Mouse (Mus musculus): ENCODE results near the gene Ank. TPM values are rescaled to one million over a fixed set of nuclear protein-coding genes. Genes with fewer than 3 reads are reported as not detected.
A peak's percentile ranks its signal among the peaks of the same experiment; 100 is the strongest.

The Ank gene
- polyA plus RNA-seq, 1 experiment from 2014 or later, result 17.9 TPM

GRCm38 (mm10) chr15:27583042-27583441 is 116.6 kb downstream of the Ank start:
- H3K36me3 ChIP-seq, result 0 out of 2 replicates have a peak, but pooled peaks cover 4% of the 10 kb centered on the region
- no peaks in the 10 kb centered on the region for H3K9me3 ChIP-seq
- no peak overlapping the region for H3K4me2 ChIP-seq
- no peak overlapping the region for H3K27ac ChIP-seq (replicated peaks)
- no peak overlapping the region for H3K4me3 ChIP-seq
- 71% methylated on average over 4 of the region's 4 CpGs for WGBS
- ATAC-seq (ENCODE audit: low FRiP score, low read depth), result no peak
- H3K27me3 ChIP-seq, result no peaks in the 10 kb centered on the region
- H3K4me1 ChIP-seq (replicated peaks), result peaks cover 10% of the 10 kb centered on the region
- H3K9ac ChIP-seq, result no peak overlapping the region

GRCm38 (mm10) chr15:27583620-27584019 is 117.1 kb downstream of the Ank start:
- Histone ChIP-seq H3K4me1 (replicated peaks) (peaks cover 16% of the 10 kb centered on the region), H3K4me3 (no peak overlapping the region), H3K36me3 (0 out of 2 replicates have a peak, but pooled peaks cover 4% of the 10 kb centered on the region), H3K9me3 (no peaks in the 10 kb centered on the region), H3K9ac (no peak overlapping the region), H3K4me2 (no peak overlapping the region), H3K27me3 (no peaks in the 10 kb centered on the region), H3K27ac (replicated peaks) (no peak overlapping the region)
- no peak for ATAC-seq (ENCODE audit: low FRiP score, low read depth)
- 93% methylated on average over 6 of the region's 6 CpGs for WGBS

GRCm38 (mm10) chr15:27585466-27586092 is 119.1 kb downstream of the Ank start:
- no peak overlapping the region for H3K27ac ChIP-seq (replicated peaks)
- no peak overlapping the region for H3K4me3 ChIP-seq
- peaks cover 17% of the 10 kb centered on the region for H3K4me1 ChIP-seq (replicated peaks)
- ATAC-seq (ENCODE audit: low FRiP score, low read depth), result no peak
- no peaks in the 10 kb centered on the region for H3K9me3 ChIP-seq
- H3K27me3 ChIP-seq, result no peaks in the 10 kb centered on the region
- 81% methylated on average over 4 of the region's 4 CpGs for WGBS
- no peak overlapping the region for H3K4me2 ChIP-seq
- no peak overlapping the region for H3K9ac ChIP-seq
- peaks cover 12% of the 10 kb centered on the region for H3K36me3 ChIP-seq

GRCm38 (mm10) chr15:27586093-27586480 is 119.6 kb downstream of the Ank start:
- Histone ChIP-seq H3K27ac (replicated peaks) (no peak overlapping the region), H3K27me3 (no peaks in the 10 kb centered on the region), H3K4me3 (no peak overlapping the region), H3K9me3 (no peaks in the 10 kb centered on the region), H3K4me1 (replicated peaks) (peaks cover 17% of the 10 kb centered on the region), H3K9ac (no peak overlapping the region), H3K36me3 (peaks cover 17% of the 10 kb centered on the region), H3K4me2 (no peak overlapping the region)
- WGBS, result 94% methylated on average over 5 of the region's 5 CpGs
- no peak for ATAC-seq (ENCODE audit: low FRiP score, low read depth)

GRCm38 (mm10) chr15:27588087-27588826 is 121.8 kb downstream of the Ank start:
- 61% methylated on average over 14 of the region's 14 CpGs for WGBS
- Histone ChIP-seq H3K4me3 (no peak overlapping the region), H3K4me2 (no peak overlapping the region), H3K36me3 (peaks cover 32% of the 10 kb centered on the region), H3K9ac (no peak overlapping the region), H3K9me3 (no peaks in the 10 kb centered on the region), H3K27ac (replicated peaks) (no peak overlapping the region), H3K27me3 (no peaks in the 10 kb centered on the region), H3K4me1 (replicated peaks) (peaks cover 8% of the 10 kb centered on the region)
- ATAC-seq (ENCODE audit: low FRiP score, low read depth), result no peak

GRCm38 (mm10) chr15:27590812-27591211 is 124.3 kb downstream of the Ank start:
- ATAC-seq (ENCODE audit: low FRiP score, low read depth), result no peak
- peaks cover 39% of the 10 kb centered on the region for H3K36me3 ChIP-seq
- WGBS, result 93% methylated on average over 9 of the region's 9 CpGs

GRCm38 (mm10) chr15:27592620-27593320 is 126.3 kb downstream of the Ank start:
- ATAC-seq (ENCODE audit: low FRiP score, low read depth), result no peak
- WGBS, result 84% methylated on average over 19 of the region's 19 CpGs
- H3K36me3 ChIP-seq, result peaks cover 39% of the 10 kb centered on the region

More at GRCm38 (mm10) chr15:27590812-27591211, 124.3 kb downstream of the Ank start:
- Histone ChIP-seq H3K4me1 (replicated peaks) (peaks cover 8% of the 10 kb centered on the region), H3K4me3 (no peak overlapping the region), H3K27me3 (no peaks in the 10 kb centered on the region), H3K27ac (replicated peaks) (no peak overlapping the region), H3K4me2 (no peak overlapping the region), H3K9ac (no peak overlapping the region), H3K9me3 (no peaks in the 10 kb centered on the region)

GRCm38 (mm10) chr15:27593717-27594116 is 127.2 kb downstream of the Ank start:
- H3K9ac ChIP-seq, result no peak overlapping the region
- no peaks in the 10 kb centered on the region for H3K27me3 ChIP-seq
- no peak overlapping the region for H3K27ac ChIP-seq (replicated peaks)
- ATAC-seq (ENCODE audit: low FRiP score, low read depth), result no peak
- H3K36me3 ChIP-seq, result peaks cover 39% of the 10 kb centered on the region
- H3K4me1 ChIP-seq (replicated peaks), result peaks cover under 1% of the 10 kb centered on the region; the same call in 1 of the 2 replicates
- H3K4me3 ChIP-seq, result no peak overlapping the region
- WGBS, result 72% methylated on average over 13 of the region's 13 CpGs
- H3K4me2 ChIP-seq, result no peak overlapping the region
- no peaks in the 10 kb centered on the region for H3K9me3 ChIP-seq

More at GRCm38 (mm10) chr15:27592620-27593320, 126.3 kb downstream of the Ank start:
- Histone ChIP-seq H3K4me2 (no peak overlapping the region), H3K9me3 (no peaks in the 10 kb centered on the region), H3K27me3 (no peaks in the 10 kb centered on the region), H3K9ac (no peak overlapping the region), H3K27ac (replicated peaks) (no peak overlapping the region), H3K4me1 (replicated peaks) (peaks cover 8% of the 10 kb centered on the region), H3K4me3 (no peak overlapping the region)

GRCm38 (mm10) chr15:27594973-27595372 is 128.5 kb downstream of the Ank start:
- no peak for ATAC-seq (ENCODE audit: low FRiP score, low read depth)
- H3K4me3 ChIP-seq, result no peak overlapping the region
- H3K4me2 ChIP-seq, result no peak overlapping the region
- no peaks in the 10 kb centered on the region for H3K4me1 ChIP-seq (replicated peaks)
- WGBS, result 46% methylated on average over 4 of the region's 4 CpGs
- H3K9ac ChIP-seq, result no peak overlapping the region
- H3K36me3 ChIP-seq, result peaks cover 37% of the 10 kb centered on the region
- no peaks in the 10 kb centered on the region for H3K9me3 ChIP-seq
- H3K27ac ChIP-seq (replicated peaks), result no peak overlapping the region
- H3K27me3 ChIP-seq, result no peaks in the 10 kb centered on the region

GRCm38 (mm10) chr15:27595560-27595959 is 129.1 kb downstream of the Ank start:
- WGBS, result 44% methylated on average over 8 of the region's 8 CpGs
- Histone ChIP-seq H3K9ac (no peak overlapping the region), H3K4me1 (replicated peaks) (no peaks in the 10 kb centered on the region), H3K4me2 (no peak overlapping the region), H3K27ac (replicated peaks) (0 out of 2 replicates have a peak overlapping the region, but pooled peaks have one; percentile 31), H3K9me3 (no peaks in the 10 kb centered on the region), H3K4me3 (no peak overlapping the region), H3K36me3 (peaks cover 31% of the 10 kb centered on the region), H3K27me3 (no peaks in the 10 kb centered on the region)
- ATAC-seq (ENCODE audit: low FRiP score, low read depth), result no peak

- Histone ChIP-seq H3K36me3 (peaks cover 21% of the 10 kb centered on the region), H3K9me3 (no peaks in the 10 kb centered on the region), H3K27me3 (no peaks in the 10 kb centered on the region), H3K4me1 (replicated peaks) (no peaks in the 10 kb centered on the region), H3K27ac (replicated peaks) (no peak overlapping the region), H3K4me2 (no peak overlapping the region), H3K9ac (no peak overlapping the region), H3K4me3 (no peak overlapping the region)
- no peak for ATAC-seq (ENCODE audit: low FRiP score, low read depth)
- WGBS, result 82% methylated on average over 3 of the region's 3 CpGs
Observed at GRCm38 (mm10) chr15:27596463-27597140, 130.1 kb downstream of the Ank start.

All from hindbrain, embryonic 15.5 days (tissue).